Mouse (Mus musculus): ENCODE measurements around the gene Gm49387.

Gm49387 gene

GRCm38 (mm10) chr14:31662555-31663211, 22.0 kb upstream of the Gm49387 start:
- no peak for DNase-seq (ENCODE audit: low read depth)

GRCm38 (mm10) chr14:31661671-31662554, 21.2 kb upstream of the Gm49387 start:
- no peak for DNase-seq (ENCODE audit: low read depth)

- no peak for DNase-seq (ENCODE audit: low read depth)
These were observed 19.8 kb upstream of the Gm49387 start for GRCm38 (mm10) chr14:31660312-31661093.

- DNase-seq (ENCODE audit: low read depth) = peak; percentile 29
These were observed 19.0 kb upstream of the Gm49387 start for GRCm38 (mm10) chr14:31659501-31660181.

- DNase-seq (ENCODE audit: low read depth) = no peak
These were observed 17.5 kb upstream of the Gm49387 start for GRCm38 (mm10) chr14:31658126-31658680.

DNA sequence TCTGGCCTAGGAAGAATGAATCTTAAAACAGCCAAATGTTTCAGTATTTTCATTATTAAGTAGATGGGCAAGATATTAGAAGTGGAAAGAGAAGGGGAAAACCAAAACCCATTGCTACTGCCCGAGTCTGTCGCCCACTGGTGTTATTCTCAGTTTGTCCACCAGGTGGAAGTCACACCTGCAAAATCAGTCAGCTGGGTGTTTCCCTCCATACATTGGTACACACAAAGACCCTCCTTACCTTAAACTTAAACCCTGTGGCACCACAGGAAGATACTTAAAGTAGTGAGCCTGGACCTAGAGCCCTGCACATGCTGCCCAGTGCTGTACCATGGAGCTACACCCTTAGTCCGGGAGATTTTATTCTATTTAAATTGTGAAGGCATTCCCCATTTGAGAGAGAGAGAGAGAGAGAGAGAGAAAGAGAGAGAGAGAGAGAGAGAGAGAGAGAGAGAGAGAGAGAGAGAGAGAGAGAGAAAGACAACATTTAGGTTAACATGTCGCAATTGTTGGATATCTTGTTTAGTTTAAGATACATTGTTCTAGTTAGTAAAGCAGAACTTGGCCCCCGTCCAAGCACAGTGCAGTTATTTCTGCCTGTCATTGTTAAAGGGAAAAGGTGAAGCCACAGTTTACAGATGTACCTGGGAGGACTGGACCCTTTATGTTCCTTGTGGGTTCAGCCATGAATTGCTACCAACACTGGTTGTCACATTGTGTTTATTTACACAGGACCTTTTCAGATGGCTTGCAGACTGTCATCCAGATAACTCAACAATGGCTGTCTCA, 16.4 kb upstream of the Gm49387 start:
- DNase-seq (ENCODE audit: low read depth) = peak; percentile 85

DNA sequence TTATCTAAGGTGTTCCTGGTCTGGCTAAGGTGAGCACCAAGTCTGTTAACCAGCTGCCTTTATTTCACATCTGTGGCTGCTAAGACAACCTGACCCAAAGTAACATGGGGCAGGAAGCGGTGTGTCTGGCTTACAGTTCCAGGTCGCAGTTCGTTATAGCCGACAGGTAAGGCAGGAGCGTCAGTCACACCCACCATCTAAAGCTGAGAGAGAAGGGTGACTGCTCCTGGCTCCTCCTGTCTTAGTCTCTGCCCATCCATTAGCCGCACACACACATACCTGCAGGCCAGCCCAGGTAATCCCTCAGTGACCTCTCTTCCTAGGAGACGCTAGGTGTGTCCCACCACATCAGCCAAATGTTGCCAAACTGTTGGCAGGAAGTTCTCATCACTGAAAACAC, 15.7 kb upstream of the Gm49387 start:
- DNase-seq (ENCODE audit: low read depth) = no peak

- no peak for DNase-seq (ENCODE audit: low read depth)
These were observed 14.7 kb upstream of the Gm49387 start for GRCm38 (mm10) chr14:31655406-31655805.

- no peak for DNase-seq (ENCODE audit: low read depth)
These were observed 14.1 kb upstream of the Gm49387 start for GRCm38 (mm10) chr14:31654816-31655215.

DNA sequence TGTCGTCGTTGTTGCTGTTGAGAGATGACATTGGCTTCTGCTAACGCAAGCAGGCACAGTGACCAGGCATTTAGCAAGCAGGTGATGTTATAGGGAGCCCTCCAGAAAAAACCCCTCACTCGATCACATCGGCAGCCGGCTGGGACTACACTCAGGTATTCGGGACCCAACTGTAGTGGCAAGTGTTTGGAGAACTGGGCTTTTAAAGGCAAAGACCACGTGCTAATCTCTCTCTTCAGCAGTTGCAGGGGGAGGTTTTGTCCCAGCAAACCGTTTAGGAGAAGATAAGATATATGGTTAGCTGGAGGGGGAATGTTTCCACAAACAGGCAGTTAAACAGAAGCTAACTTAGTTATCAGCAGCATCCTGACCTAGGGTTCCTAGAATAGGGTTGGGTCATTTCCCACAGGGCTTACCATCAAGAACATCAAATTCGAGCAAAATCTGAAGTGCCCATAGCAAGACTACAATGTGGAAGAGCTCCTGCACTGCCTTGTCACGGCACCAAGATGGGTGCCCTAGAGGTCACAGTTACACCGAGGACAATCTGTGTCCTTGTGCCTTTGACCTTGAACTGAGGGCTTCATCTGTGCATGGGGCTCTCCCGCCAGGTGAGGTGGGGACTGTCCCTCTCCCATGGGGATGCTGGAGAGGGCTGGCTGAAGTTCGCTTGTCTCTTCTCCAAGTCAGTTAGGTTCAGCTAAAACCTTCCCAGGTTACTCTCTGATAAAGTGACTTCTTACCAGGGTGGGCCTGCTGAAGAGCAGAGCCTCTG, 12.6 kb upstream of the Gm49387 start:
- DNase-seq (ENCODE audit: low read depth) = peak; percentile 36

DNA sequence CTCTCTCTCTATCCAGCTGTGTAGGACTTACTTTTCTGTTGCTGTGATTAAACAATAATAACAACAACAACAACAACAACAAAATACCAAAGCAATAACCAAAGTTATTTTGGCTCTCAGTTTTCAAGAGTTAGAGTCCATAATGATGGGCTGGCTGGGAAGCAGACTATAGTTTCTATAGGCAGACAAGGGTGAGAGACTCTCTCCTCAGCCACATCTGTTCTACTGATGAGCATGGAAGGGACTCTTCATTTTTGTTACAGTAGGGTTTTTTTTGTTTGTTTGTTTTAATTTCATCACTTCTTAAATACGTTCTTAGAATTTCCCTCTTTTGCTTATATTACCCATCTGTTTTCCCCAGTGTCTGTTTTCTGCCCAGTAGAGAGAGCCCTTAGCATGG, 11.9 kb upstream of the Gm49387 start:
- DNase-seq (ENCODE audit: low read depth) = no peak

- DNase-seq (ENCODE audit: low read depth) = no peak
These were observed 11.4 kb upstream of the Gm49387 start for GRCm38 (mm10) chr14:31652106-31652505.

- peak; percentile 65 for DNase-seq (ENCODE audit: low read depth)
These were observed 10.5 kb upstream of the Gm49387 start for GRCm38 (mm10) chr14:31651206-31651605.

- peak; percentile 28 for DNase-seq (ENCODE audit: low read depth)
These were observed 9.7 kb upstream of the Gm49387 start for GRCm38 (mm10) chr14:31650347-31650746.

DNA sequence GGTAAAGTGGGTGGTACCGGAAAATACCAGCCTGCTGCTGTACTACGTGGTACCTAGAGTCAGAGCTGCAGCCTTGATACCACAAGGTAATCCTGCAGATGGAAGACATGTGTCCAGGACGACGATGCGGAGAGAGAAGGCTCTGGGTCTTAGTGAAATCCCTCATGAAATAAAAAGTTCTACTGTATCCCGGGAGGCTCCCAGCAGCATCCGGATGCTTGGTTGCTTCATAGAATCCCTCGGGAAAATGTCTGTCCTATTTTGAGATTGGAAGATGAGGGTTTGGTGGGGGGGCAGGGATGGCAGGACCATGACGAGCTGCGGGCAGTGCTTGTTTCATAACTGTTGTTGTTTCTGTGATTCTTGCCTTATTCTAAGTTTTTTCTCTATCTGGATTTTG, 7.3 kb upstream of the Gm49387 start:
- no peak for DNase-seq (ENCODE audit: low read depth)

- no peak for DNase-seq (ENCODE audit: low read depth)
These were observed 5.2 kb upstream of the Gm49387 start for GRCm38 (mm10) chr14:31645920-31646319.

- peak; percentile 74 for DNase-seq (ENCODE audit: low read depth)
These were observed 4.4 kb upstream of the Gm49387 start for GRCm38 (mm10) chr14:31644931-31645547.

DNA sequence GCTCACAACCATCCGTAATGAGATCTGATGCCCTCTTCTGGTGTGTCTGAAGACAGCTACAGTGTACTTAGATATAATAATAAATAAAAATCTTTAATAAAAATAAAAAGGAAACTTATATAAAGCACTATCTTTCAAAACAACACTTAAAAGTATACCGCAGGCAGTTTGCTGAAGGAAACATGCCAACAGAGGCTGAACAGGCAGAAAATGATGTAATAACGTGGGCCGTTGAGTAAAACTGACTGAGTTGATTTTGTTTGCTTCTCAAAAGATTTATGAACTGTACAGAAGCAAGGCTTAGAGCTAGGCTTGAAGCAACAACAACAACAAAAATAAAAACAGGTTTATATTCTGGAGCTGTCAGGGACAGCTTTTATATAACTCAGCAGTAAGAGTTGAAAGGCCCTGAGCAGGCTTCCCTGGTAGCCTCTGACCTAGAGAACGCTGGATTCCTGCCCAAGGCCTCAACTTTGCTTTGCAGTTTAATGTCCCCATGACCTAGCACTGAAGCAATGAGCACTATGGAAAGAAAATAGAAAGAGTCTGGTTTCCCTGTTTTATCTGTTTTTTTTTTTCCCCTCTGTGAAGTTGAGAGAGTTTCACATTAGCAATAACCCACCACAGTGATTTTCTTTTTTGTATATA, 3.6 kb upstream of the Gm49387 start:
- DNase-seq (ENCODE audit: low read depth) = no peak

DNA sequence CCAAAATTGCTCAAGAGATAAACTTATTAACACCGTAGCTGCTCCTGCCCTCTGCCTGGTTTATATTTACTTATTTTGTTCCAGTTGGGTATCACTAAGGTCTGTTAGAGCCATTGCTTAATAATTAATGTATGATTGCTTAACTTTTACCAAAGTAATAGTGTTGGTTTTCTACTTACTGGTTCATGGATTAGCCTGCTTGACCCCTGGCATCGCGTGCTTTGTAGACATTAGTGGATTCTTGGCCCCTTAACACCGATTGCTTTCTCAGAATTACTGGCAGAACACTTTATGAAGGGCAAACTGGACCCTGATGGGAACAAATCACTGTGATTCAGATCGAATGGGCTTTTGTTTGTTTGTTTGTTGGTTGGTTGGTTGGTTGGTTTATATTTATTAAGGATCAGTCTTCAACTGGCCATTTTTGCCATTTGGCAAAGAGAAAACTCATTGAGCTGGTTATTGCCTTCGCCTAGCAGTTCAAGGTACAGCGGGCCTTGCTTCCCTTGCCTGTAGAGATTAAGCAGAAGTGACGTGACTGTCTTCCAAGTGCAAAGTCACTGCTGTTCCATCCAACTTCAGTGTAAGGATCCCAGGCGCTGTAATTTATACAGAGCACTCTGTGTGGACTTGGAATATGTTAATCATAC, 953 bp upstream of the Gm49387 start:
- DNase-seq (ENCODE audit: low read depth) = peak; percentile 22

Measured in 416B (cell line).